8 mouse cellular contexts compared by ENCODE assay signal in genomic region chr4:123343471-123343789, GRCm38 (mm10). TPM values are rescaled to one million over a fixed set of nuclear protein-coding genes. Genes with fewer than 3 reads are reported as not detected.
A peak's percentile ranks its signal among the peaks of the same experiment; 100 is the strongest.
DNase-seq lines count a peak whose midpoint lies in the region; ATAC-seq and TF ChIP-seq lines count a peak whose summit lies in the region.

No protein-coding gene starts in this region.

- peak overlapping the region; percentile 47; the same call in 1 of the 2 replicates for H3K9ac ChIP-seq in kidney, embryonic 16.5 days (replicated peaks; ENCODE audit: low read length)
- no peak overlapping the region for H3K9ac ChIP-seq in embryonic facial prominence, embryonic 12.5 days
- peak overlapping the region; percentile 39 for H3K9ac ChIP-seq in kidney, postnatal 0 days (ENCODE audit: low read depth, low read length)
- no peak overlapping the region for H3K9ac ChIP-seq in midbrain, postnatal 0 days (replicated peaks; ENCODE audit: low read length, poor library complexity, severe bottlenecking)

- DNase-seq in kidney, postnatal 14 days, result no peak
- DNase-seq in kidney, postnatal 0 days (ENCODE audit: low spot score), result peak; percentile 16
- no peak for DNase-seq in midbrain, postnatal 0 days (ENCODE audit: low spot score)
- DNase-seq in layer of hippocampus, postnatal 14 days (ENCODE audit: low spot score in 2 of 2), result no peak
- no peak for DNase-seq in frontal cortex, postnatal 36 days (ENCODE audit: low spot score in 2 of 2)
- DNase-seq in cerebellum, postnatal 14 days, result no peak

- H3K27me3 ChIP-seq in kidney, embryonic 16.5 days (ENCODE audit: insufficient read depth, low read length), result peaks cover 37% of the 10 kb centered on the region
- peaks cover 45% of the 10 kb centered on the region for H3K27me3 ChIP-seq in embryonic facial prominence, embryonic 12.5 days
- H3K27me3 ChIP-seq in kidney, postnatal 0 days (ENCODE audit: insufficient read depth, low read length), result peaks cover 20% of the 10 kb centered on the region
- H3K27me3 ChIP-seq in midbrain, postnatal 0 days (ENCODE audit: insufficient read depth, low read length), result peaks cover 32% of the 10 kb centered on the region; the same call in 1 of the 2 replicates

- ATAC-seq in kidney, embryonic 16.5 days (ENCODE audit: low FRiP score, low TSS enrichment), result peak; percentile 4; the same call in 1 of the 2 replicates
- ATAC-seq in embryonic facial prominence, embryonic 12.5 days (ENCODE audit: insufficient number of reproducible peaks, insufficient read depth, low FRiP score, low TSS enrichment), result no peak
- ATAC-seq in kidney, postnatal 0 days (replicated peaks; ENCODE audit: low FRiP score, low read depth), result no peak
- no peak for ATAC-seq in midbrain, postnatal 0 days (ENCODE audit: low FRiP score)

- peak overlapping the region; percentile 92 for H3K4me2 ChIP-seq in kidney, embryonic 16.5 days (replicated peaks; ENCODE audit: low read depth, low read length)
- H3K4me2 ChIP-seq in embryonic facial prominence, embryonic 12.5 days (replicated peaks), result peak overlapping the region; percentile 63
- peak overlapping the region; percentile 87 for H3K4me2 ChIP-seq in kidney, postnatal 0 days (ENCODE audit: low read length)
- H3K4me2 ChIP-seq in midbrain, postnatal 0 days (ENCODE audit: low read depth, low read length, poor library complexity, severe bottlenecking), result peak overlapping the region; percentile 62

- no peak for TF ChIP-seq CTCF in kidney, postnatal 0 days (IDR thresholded peaks at IDR 0.05; ENCODE audit: low read depth)
- TF ChIP-seq CTCF in midbrain, postnatal 0 days (IDR thresholded peaks at IDR 0.05), result no peak

- H3K27ac ChIP-seq in kidney, embryonic 16.5 days (ENCODE audit: low read length), result no peak overlapping the region
- H3K27ac ChIP-seq in embryonic facial prominence, embryonic 12.5 days, result no peak overlapping the region
- no peak overlapping the region for H3K27ac ChIP-seq in kidney, postnatal 0 days
- no peak overlapping the region for H3K27ac ChIP-seq in midbrain, postnatal 0 days (ENCODE audit: low read depth, low read length)

- peak overlapping the region; percentile 57 for H3K4me3 ChIP-seq in kidney, embryonic 16.5 days (ENCODE audit: low read length)
- H3K4me3 ChIP-seq in embryonic facial prominence, embryonic 12.5 days, result peak overlapping the region; percentile 45
- peak overlapping the region; percentile 50 for H3K4me3 ChIP-seq in kidney, postnatal 0 days (replicated peaks; ENCODE audit: low read depth, low read length)
- peak overlapping the region; percentile 37 for H3K4me3 ChIP-seq in midbrain, postnatal 0 days (ENCODE audit: low read depth, low read length)

- H3K36me3 ChIP-seq in kidney, embryonic 16.5 days (ENCODE audit: insufficient read depth, low read length), result no peaks in the 10 kb centered on the region
- peaks cover 9% of the 10 kb centered on the region; the same call in 1 of the 2 replicates for H3K36me3 ChIP-seq in embryonic facial prominence, embryonic 12.5 days
- H3K36me3 ChIP-seq in kidney, postnatal 0 days (ENCODE audit: insufficient read depth, low read length), result no peaks in the 10 kb centered on the region
- 0 out of 2 replicates have a peak, but pooled peaks cover 2% of the 10 kb centered on the region for H3K36me3 ChIP-seq in midbrain, postnatal 0 days (ENCODE audit: insufficient read depth, low read length)

- 3% methylated on average over 6 of the region's 6 CpGs for WGBS in kidney, embryonic 16.5 days
- WGBS in embryonic facial prominence, embryonic 12.5 days, result 5% methylated on average over 6 of the region's 6 CpGs
- WGBS in kidney, postnatal 0 days, result 5% methylated on average over 6 of the region's 6 CpGs
- WGBS in midbrain, postnatal 0 days, result 9% methylated on average over 6 of the region's 6 CpGs

- H3K9me3 ChIP-seq in kidney, embryonic 16.5 days (ENCODE audit: low read length), result no peaks in the 10 kb centered on the region
- no peaks in the 10 kb centered on the region for H3K9me3 ChIP-seq in embryonic facial prominence, embryonic 12.5 days
- no peaks in the 10 kb centered on the region for H3K9me3 ChIP-seq in kidney, postnatal 0 days (replicated peaks; ENCODE audit: low read length)
- H3K9me3 ChIP-seq in midbrain, postnatal 0 days (ENCODE audit: low read length), result no peaks in the 10 kb centered on the region

- H3K4me1 ChIP-seq in kidney, embryonic 16.5 days (ENCODE audit: insufficient read depth, low read length), result peaks cover 12% of the 10 kb centered on the region
- peaks cover 6% of the 10 kb centered on the region; the same call in 1 of the 2 replicates for H3K4me1 ChIP-seq in embryonic facial prominence, embryonic 12.5 days
- H3K4me1 ChIP-seq in kidney, postnatal 0 days (replicated peaks; ENCODE audit: insufficient read depth, low read length), result peaks cover 6% of the 10 kb centered on the region
- no peaks in the 10 kb centered on the region for H3K4me1 ChIP-seq in midbrain, postnatal 0 days (ENCODE audit: insufficient read depth, low read length)

RNA-seq across cellular contexts. Expression of gene Bmp8a, which starts 0.4 kb away (rescaled TPM):
- polyA plus RNA-seq in kidney, embryonic 16.5 days (2015; fragmentation: Nextera tagmentation; extraction: Ambion mirVana), result 0.32 and 0.36 TPM in 2 replicates
- polyA plus RNA-seq in embryonic facial prominence, embryonic 12.5 days (2016; fragmentation: Nextera tagmentation; extraction: Ambion mirVana), result 0.10 and 0.19 TPM in 2 replicates
- 0.32 and 0.41 TPM in 2 replicates for polyA plus RNA-seq in kidney, postnatal 0 days (2015; fragmentation: Nextera tagmentation; extraction: Ambion mirVana)
- total RNA-seq in midbrain, postnatal 0 days (2014; rRNA removed), result 0.09 and 0.44 TPM in 2 replicates
- 0.23 and 0.58 TPM in 2 replicates for polyA plus RNA-seq in midbrain, postnatal 0 days (2015; fragmentation: Nextera tagmentation; extraction: Ambion mirVana)
- not detected for total RNA-seq in layer of hippocampus, postnatal 14 days (2021)

RNA-seq across cellular contexts. Expression of gene Oxct2a, which starts 20.0 kb away (rescaled TPM):
- 0.16 TPM in 1 of 2 replicates, not detected in the other for polyA plus RNA-seq in kidney, embryonic 16.5 days (2015; fragmentation: Nextera tagmentation; extraction: Ambion mirVana)
- polyA plus RNA-seq in embryonic facial prominence, embryonic 12.5 days (2016; fragmentation: Nextera tagmentation; extraction: Ambion mirVana), result not detected in 2 replicates
- not detected in 2 replicates for polyA plus RNA-seq in kidney, postnatal 0 days (2015; fragmentation: Nextera tagmentation; extraction: Ambion mirVana)
- total RNA-seq in midbrain, postnatal 0 days (2014; rRNA removed), result not detected in 2 replicates
- polyA plus RNA-seq in midbrain, postnatal 0 days (2015; fragmentation: Nextera tagmentation; extraction: Ambion mirVana), result 0.17 and 0.21 TPM in 2 replicates
- under 1 TPM in 1 of 2 experiments, not detected in 1; 0.18 TPM for total RNA-seq in layer of hippocampus, postnatal 14 days (2021)

Comparison
In these comparisons a context has a peak if more than half of its experiments do, and no peak if none do; other contexts are left out.
1. H3K9ac ChIP-seq: peak in kidney, embryonic 16.5 days (single experiment) and kidney, postnatal 0 days (single experiment); none in embryonic facial prominence, embryonic 12.5 days (single experiment) and midbrain, postnatal 0 days (single experiment).
2. Peak in every context shown above with its lines, with median percentiles within 50 percentile points of each other: H3K4me2 ChIP-seq and H3K4me3 ChIP-seq.